Mouse (Mus musculus): Measurements from ENCODE around the gene Mecom. TPM values are rescaled to one million over a fixed set of nuclear protein-coding genes. Genes with fewer than 3 reads are reported as not detected.

Mecom gene
- polyA plus RNA-seq, 1 experiment from 2014 or later: 217 TPM

DNA sequence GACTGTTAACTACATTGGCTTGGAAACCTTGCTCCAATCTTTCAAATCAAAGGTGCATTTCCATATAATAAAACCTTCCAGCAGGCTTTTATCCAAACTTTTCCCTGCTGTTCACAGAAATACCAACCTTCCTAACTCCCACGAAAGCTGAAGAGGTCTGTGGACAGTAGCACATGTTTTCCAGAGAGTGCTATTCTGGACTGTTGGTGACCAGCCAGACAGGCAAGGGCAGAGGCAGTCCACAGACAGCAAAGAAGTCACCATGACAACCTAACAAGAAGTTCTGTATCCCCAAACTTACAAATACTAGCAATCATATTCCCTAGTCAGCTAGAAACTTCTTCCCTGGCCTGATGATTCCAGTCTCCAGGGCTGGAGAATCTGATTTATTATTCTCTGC is 454.8 kb downstream of the Mecom start:
- H3K4me1 ChIP-seq: peaks cover 45% of the 10 kb centered on the region
- peak overlapping the region; percentile 70; the same call in 1 of the 2 replicates for H3K27ac ChIP-seq
- DNase-seq (ENCODE audit: low spot score): no peak
- 83% methylated on average over 1 of the region's 1 CpGs for WGBS
- no peaks in the 10 kb centered on the region for H3K27me3 ChIP-seq (ENCODE audit: low read depth, poor library complexity, severe bottlenecking)
- H3K36me3 ChIP-seq: no peaks in the 10 kb centered on the region
- H3K4me3 ChIP-seq: no peak overlapping the region
- H3K9me3 ChIP-seq (replicated peaks): no peaks in the 10 kb centered on the region

DNA sequence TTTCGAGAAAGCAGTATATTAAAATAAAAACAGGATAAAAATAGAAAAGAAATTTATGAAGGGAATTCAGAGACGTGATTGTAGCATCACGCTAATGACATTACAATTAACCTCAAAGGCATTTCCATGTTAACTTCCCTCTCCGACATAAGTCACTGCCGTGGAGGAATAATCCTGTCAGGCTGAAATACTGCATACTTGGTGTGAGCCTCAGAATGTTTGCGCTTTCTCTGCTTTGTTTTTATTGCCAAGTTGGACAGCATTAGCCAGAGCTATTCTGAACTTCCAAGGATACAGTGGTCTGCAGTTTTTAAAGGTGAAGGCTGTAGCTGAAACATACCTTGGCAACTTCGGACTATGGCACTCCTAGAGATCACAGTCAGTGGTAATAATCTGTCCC is 455.3 kb downstream of the Mecom start:
- no peak for DNase-seq (ENCODE audit: low spot score)
- 57% methylated on average over 7 of the region's 7 CpGs for WGBS
- Histone ChIP-seq H3K27ac (peak overlapping the region; percentile 70; the same call in 1 of the 2 replicates), H3K4me1 (peaks cover 39% of the 10 kb centered on the region), H3K27me3 (ENCODE audit: low read depth, poor library complexity, severe bottlenecking) (no peaks in the 10 kb centered on the region), H3K9me3 (replicated peaks) (no peaks in the 10 kb centered on the region), H3K4me3 (no peak overlapping the region), H3K36me3 (no peaks in the 10 kb centered on the region)

DNA sequence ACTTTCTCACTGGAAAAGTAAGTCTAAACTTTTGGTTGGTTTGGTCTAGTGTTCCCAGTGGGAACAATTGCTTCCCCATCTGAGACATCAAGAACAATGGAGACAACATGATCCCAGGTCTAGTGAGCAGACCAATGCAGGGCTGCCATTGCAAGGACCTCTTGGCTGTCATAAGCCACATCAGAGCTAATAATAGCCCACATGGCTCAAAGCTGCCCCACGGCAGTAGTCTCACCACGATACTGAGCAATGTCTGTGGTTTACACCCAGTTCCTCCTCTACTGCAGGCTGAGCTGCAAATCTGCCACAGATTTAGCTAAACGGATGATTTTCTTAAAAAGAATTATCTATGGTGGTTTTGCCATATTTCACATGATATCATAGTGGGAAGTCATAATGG is 455.9 kb downstream of the Mecom start:
- Histone ChIP-seq H3K36me3 (no peaks in the 10 kb centered on the region), H3K4me3 (no peak overlapping the region), H3K27me3 (ENCODE audit: low read depth, poor library complexity, severe bottlenecking) (no peaks in the 10 kb centered on the region), H3K4me1 (peaks cover 38% of the 10 kb centered on the region), H3K27ac (peak overlapping the region; percentile 68), H3K9me3 (replicated peaks) (no peaks in the 10 kb centered on the region)
- no peak for DNase-seq (ENCODE audit: low spot score)
- WGBS: 84% methylated on average over 3 of the region's 3 CpGs

DNA sequence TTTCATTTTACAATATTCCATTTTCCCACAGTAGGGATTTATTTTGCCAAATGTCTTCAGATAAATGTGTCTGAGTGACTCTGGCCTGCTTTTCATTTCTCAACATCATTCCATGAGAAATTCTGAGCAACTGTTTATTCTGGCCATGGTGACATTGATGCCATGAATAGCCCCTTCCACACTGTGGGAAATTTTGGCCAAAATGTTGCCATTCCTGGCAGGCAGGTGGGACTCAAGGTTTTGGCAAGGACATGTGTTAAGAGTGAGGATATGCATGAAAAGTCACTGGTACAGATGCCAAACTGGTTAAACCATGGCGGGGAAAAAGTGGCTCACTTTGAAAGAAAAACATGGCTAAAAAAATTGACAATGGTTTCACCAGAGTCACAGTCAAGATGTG is 456.4 kb downstream of the Mecom start:
- H3K4me3 ChIP-seq: no peak overlapping the region
- H3K27me3 ChIP-seq (ENCODE audit: low read depth, poor library complexity, severe bottlenecking): no peaks in the 10 kb centered on the region
- no peaks in the 10 kb centered on the region for H3K36me3 ChIP-seq
- 88% methylated on average over 1 of the region's 1 CpGs for WGBS
- no peak for DNase-seq (ENCODE audit: low spot score)
- H3K27ac ChIP-seq: peak overlapping the region; percentile 68; the same call in 1 of the 2 replicates
- no peaks in the 10 kb centered on the region for H3K9me3 ChIP-seq (replicated peaks)
- H3K4me1 ChIP-seq: peaks cover 40% of the 10 kb centered on the region

DNA sequence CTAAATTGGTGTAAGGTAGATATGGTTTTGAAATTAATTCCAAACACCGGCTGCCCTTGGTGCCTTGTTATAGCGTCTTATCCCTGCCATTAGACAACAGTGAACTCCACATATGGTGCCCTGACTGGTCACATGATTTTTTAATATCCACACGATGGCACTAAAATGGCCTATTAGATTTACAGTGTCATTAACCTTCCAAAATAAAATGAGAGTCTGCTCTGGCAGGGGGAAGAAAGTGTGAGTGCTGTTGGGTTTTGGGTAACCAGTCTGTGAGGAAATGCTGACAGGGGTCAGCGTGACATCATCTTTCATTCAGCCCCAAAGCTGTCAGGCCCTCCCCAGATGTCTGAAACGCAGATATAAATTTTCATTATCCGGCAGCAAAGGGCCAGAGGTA is 461.7 kb downstream of the Mecom start:
- 20% methylated on average over 6 of the region's 6 CpGs for WGBS
- H3K4me1 ChIP-seq: peaks cover 58% of the 10 kb centered on the region
- no peaks in the 10 kb centered on the region for H3K27me3 ChIP-seq (ENCODE audit: low read depth, poor library complexity, severe bottlenecking)
- H3K9me3 ChIP-seq (replicated peaks): no peaks in the 10 kb centered on the region
- peak; percentile 64 for DNase-seq (ENCODE audit: low spot score)
- H3K27ac ChIP-seq: peak overlapping the region; percentile 77
- no peak overlapping the region for H3K4me3 ChIP-seq
- H3K36me3 ChIP-seq: no peaks in the 10 kb centered on the region

DNA sequence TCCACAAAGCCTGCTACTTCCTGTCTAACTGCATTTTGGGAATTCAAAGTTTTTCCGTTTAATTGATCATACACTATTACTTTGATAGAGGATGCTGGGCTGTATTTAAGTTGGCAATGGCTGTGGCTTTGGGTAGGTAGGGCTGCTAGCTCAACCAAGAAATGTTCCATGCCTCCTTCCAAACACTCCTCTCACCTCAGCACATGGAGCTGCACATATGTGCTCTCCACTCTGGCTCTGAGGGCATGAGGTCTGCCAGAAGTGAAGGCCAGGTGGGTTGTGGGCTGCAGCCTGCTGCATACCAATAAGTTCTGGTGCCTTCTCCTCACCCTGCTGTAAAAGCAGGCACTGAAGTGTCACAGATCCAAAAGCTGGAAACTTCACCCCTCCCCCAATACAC is 464.0 kb downstream of the Mecom start:
- Histone ChIP-seq H3K36me3 (no peaks in the 10 kb centered on the region), H3K27ac (peak overlapping the region; percentile 85), H3K27me3 (ENCODE audit: low read depth, poor library complexity, severe bottlenecking) (no peaks in the 10 kb centered on the region), H3K9me3 (replicated peaks) (no peaks in the 10 kb centered on the region), H3K4me1 (peaks cover 62% of the 10 kb centered on the region), H3K4me3 (no peak overlapping the region)
- WGBS: 76% methylated on average over 1 of the region's 1 CpGs
- no peak for DNase-seq (ENCODE audit: low spot score)

DNA sequence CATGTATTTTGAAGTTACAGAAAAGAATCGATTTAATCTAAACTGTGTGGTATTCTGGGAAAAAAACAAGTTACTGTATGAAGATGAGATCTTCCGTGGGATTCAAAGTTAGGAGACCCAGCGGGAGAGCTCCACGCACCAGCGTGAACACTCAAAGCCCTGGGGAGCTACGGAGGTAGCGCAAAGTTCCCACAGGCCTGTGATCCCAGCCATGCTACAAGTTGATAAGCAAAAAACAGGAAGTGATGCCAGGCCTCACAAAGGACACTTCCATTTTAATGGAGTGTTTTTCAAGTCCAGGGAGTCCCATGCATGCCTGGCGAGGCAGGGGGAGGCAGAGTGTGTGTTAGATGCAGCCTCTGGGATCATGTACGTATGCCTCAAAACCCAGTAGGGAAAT is 464.5 kb downstream of the Mecom start:
- 88% methylated on average over 9 of the region's 9 CpGs for WGBS
- peak overlapping the region; percentile 85; the same call in 1 of the 2 replicates for H3K27ac ChIP-seq

DNA sequence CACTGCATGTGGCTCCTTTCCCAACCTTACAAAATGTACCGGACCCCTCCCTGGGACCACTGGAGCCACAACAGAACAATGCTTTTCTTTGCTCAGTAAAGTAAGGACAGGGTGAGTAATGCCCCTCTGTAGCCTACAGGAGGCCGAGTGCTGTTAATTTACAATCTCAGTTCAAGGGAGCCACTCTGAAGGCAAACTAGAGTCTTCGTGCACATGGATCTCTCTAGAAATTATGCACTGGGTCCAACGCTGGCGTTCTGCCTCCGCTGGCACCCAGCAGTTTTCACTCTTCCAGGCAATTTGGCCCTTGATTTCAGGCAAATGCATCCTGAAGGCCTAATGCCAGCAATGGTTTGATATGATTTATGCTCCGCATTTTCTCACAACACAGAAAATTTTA is 467.0 kb downstream of the Mecom start:
- no peak for DNase-seq (ENCODE audit: low spot score)
- peak overlapping the region; percentile 72 for H3K27ac ChIP-seq
- peaks cover 47% of the 10 kb centered on the region for H3K4me1 ChIP-seq
- no peaks in the 10 kb centered on the region for H3K27me3 ChIP-seq (ENCODE audit: low read depth, poor library complexity, severe bottlenecking)
- H3K9me3 ChIP-seq (replicated peaks): no peaks in the 10 kb centered on the region
- no peak overlapping the region for H3K4me3 ChIP-seq
- 74% methylated on average over 7 of the region's 7 CpGs for WGBS
- H3K36me3 ChIP-seq: no peaks in the 10 kb centered on the region

More for the DNA sequence above, 464.5 kb downstream of the Mecom start:
- DNase-seq (ENCODE audit: low spot score): no peak
- Histone ChIP-seq H3K4me1 (peaks cover 62% of the 10 kb centered on the region), H3K36me3 (no peaks in the 10 kb centered on the region), H3K4me3 (no peak overlapping the region), H3K27me3 (ENCODE audit: low read depth, poor library complexity, severe bottlenecking) (no peaks in the 10 kb centered on the region), H3K9me3 (replicated peaks) (no peaks in the 10 kb centered on the region)

DNA sequence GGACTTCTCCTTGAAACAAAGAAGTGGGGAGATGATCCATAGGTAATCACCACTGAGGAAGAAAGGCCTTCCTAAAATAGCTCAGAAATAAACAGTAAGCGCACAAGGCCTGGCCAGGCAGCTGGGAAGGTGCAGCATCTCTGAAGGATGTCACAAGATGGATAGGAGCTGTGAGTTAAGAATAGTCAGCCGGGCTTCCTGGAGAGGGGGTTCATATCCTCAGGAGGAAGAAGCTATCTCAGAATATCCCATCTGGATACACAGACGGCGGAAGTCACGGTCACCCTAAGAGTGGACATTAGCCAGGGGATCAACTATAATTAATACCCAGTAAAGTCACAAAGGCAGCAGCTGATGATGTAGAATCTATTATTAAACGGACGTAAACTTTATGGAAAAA is 471.3 kb downstream of the Mecom start:
- no peaks in the 10 kb centered on the region for H3K9me3 ChIP-seq (replicated peaks)
- no peak overlapping the region; the same call in 1 of the 2 replicates for H3K27ac ChIP-seq
- H3K36me3 ChIP-seq: no peaks in the 10 kb centered on the region
- no peaks in the 10 kb centered on the region for H3K27me3 ChIP-seq (ENCODE audit: low read depth, poor library complexity, severe bottlenecking)
- 89% methylated on average over 7 of the region's 7 CpGs for WGBS
- DNase-seq (ENCODE audit: low spot score): no peak
- no peak overlapping the region for H3K4me3 ChIP-seq
- peaks cover 35% of the 10 kb centered on the region for H3K4me1 ChIP-seq

DNA sequence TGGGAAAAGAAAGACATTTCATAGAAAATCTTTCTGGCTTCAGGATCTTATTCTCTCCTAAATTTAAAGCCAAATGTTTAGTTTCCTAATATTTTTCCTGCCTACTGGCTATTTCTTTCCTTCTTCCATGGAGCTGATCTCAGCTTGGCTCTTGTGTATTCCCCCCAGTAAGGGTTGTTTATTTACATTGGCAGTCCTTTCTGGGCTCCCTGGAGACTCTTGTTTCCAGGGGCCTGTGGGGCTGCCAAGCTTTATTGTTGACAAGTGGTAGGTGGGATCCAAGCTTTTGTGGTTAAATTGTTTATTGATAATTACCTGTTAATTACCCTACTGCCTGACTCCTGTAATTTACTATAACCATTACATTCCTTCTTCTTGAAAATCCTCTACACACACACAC is 476.5 kb downstream of the Mecom start:
- Histone ChIP-seq H3K36me3 (no peaks in the 10 kb centered on the region), H3K27me3 (ENCODE audit: low read depth, poor library complexity, severe bottlenecking) (no peaks in the 10 kb centered on the region), H3K4me1 (peaks cover 39% of the 10 kb centered on the region), H3K9me3 (replicated peaks) (no peaks in the 10 kb centered on the region), H3K27ac (no peak overlapping the region), H3K4me3 (no peak overlapping the region)
- no peak for DNase-seq (ENCODE audit: low spot score)

DNA sequence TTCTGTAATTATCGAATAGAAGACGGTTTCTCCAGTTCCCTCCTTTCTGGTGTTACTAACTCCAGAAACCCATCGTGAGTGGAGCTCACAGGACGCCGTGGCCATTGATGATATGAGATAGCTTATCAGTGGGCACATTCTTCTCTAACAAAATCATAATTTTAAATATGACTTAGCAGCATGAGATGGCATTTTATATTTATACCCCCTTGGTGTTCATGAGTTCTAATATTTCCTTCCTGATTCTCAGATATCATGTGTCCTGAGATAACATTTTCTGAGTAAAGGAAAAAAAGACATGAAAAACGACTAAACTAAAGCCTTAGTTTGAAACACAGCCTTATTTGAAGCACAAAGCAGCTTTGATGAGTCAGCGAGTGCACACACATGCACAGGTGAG is 481.3 kb downstream of the Mecom start:
- H3K27me3 ChIP-seq (ENCODE audit: low read depth, poor library complexity, severe bottlenecking): no peaks in the 10 kb centered on the region
- no peak overlapping the region for H3K4me3 ChIP-seq
- H3K27ac ChIP-seq: no peak overlapping the region
- 0 out of 2 replicates have a peak, but pooled peaks cover 3% of the 10 kb centered on the region for H3K36me3 ChIP-seq
- H3K4me1 ChIP-seq: peaks cover 32% of the 10 kb centered on the region
- DNase-seq (ENCODE audit: low spot score): no peak
- H3K9me3 ChIP-seq (replicated peaks): no peaks in the 10 kb centered on the region
- WGBS: 71% methylated on average over 7 of the region's 7 CpGs

DNA sequence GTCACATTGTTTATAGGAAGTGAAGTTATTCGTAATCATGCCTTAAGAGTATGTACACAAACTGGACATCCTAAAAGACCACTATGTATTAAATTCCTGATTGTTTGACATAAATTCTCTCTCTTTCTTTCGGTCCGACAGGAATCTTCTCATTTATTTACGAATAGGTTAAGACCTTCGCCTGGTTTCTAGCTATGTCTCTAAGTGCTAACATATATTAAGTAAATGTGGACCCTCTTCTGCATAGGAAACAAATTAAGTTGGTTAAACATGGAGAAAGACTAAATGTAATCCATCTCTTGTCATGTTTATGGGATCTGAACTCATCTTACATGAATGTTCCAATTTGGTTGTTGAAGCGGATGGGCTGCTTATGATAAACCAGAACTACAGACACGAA is 487.8 kb downstream of the Mecom start:
- Histone ChIP-seq H3K9me3 (replicated peaks) (no peaks in the 10 kb centered on the region), H3K4me1 (0 out of 2 replicates have a peak, but pooled peaks cover 1% of the 10 kb centered on the region), H3K4me3 (no peak overlapping the region), H3K27me3 (ENCODE audit: low read depth, poor library complexity, severe bottlenecking) (no peaks in the 10 kb centered on the region), H3K36me3 (0 out of 2 replicates have a peak, but pooled peaks cover 3% of the 10 kb centered on the region), H3K27ac (no peak overlapping the region)
- WGBS: 95% methylated on average over 7 of the region's 7 CpGs
- DNase-seq (ENCODE audit: low spot score): no peak

DNA sequence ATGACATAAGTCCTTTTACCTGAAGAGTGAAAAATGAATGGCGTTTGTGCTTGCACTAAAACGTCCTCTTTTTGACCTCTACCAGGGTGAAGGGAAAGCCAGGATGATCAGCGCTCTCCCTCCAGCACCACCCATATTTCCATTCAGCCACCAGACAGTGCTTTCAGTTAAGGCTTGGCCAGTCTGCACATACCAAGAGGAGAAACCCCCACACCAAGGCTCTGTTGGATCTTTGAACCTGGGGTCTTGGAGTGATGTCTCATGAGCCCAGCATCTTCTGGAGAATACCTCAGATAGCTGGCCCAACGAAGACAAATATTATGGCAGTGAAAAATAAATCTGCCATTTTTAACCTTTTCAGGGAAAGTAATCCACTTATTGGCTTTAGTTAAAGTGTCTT is 488.2 kb downstream of the Mecom start:
- DNase-seq (ENCODE audit: low spot score): no peak
- H3K4me1 ChIP-seq: 0 out of 2 replicates have a peak, but pooled peaks cover 5% of the 10 kb centered on the region
- no peaks in the 10 kb centered on the region for H3K27me3 ChIP-seq (ENCODE audit: low read depth, poor library complexity, severe bottlenecking)
- H3K4me3 ChIP-seq: no peak overlapping the region
- H3K36me3 ChIP-seq: 0 out of 2 replicates have a peak, but pooled peaks cover 3% of the 10 kb centered on the region
- no peak overlapping the region for H3K27ac ChIP-seq
- H3K9me3 ChIP-seq (replicated peaks): no peaks in the 10 kb centered on the region
- 87% methylated on average over 4 of the region's 4 CpGs for WGBS

DNA sequence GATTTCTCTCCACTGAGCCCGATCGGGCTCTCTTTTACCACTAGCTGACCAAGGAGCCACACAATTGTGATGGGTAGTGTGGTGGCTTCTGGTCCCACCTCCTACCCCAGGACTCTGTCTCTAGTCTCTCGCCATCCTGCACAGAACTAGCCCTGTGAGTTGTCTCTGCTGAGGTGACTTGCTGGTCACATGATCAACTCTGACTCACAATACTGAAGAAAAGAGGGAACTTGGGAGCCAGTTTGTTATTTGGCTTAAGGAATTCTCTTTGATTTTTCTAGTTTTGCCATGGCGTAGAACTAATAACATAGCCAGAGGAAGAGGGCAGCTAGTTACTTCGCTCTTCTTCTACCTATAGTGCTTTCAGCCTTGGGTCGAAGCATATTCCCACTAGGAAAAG is 496.5 kb downstream of the Mecom start:
- Histone ChIP-seq H3K36me3 (no peaks in the 10 kb centered on the region), H3K9me3 (replicated peaks) (no peaks in the 10 kb centered on the region), H3K4me1 (0 out of 2 replicates have a peak, but pooled peaks cover 5% of the 10 kb centered on the region), H3K27ac (0 out of 2 replicates have a peak overlapping the region, but pooled peaks have one; percentile 14), H3K27me3 (ENCODE audit: low read depth, poor library complexity, severe bottlenecking) (no peaks in the 10 kb centered on the region), H3K4me3 (no peak overlapping the region)
- 93% methylated on average over 6 of the region's 6 CpGs for WGBS
- DNase-seq (ENCODE audit: low spot score): no peak

Data from limb, embryonic 10.5 days (tissue).